16 mouse cellular contexts compared by ENCODE assay signal in genomic region chr9:110375668-110376067, GRCm38 (mm10). TPM values are rescaled to one million over a fixed set of nuclear protein-coding genes. Genes with fewer than 3 reads are reported as not detected.
"Had no signal": no experiment of that assay in that cellular context is flagged by ENCODE, and none has a peak within 500 bp of the region (broad histone marks: within the 10 kb centered on the region; RNA-seq: fewer than 3 reads in every experiment).

No protein-coding gene starts in this region.

- H3K9me3 ChIP-seq: limb, embryonic 15.5 days; liver, embryonic 12.5 days; midbrain, embryonic 12.5 days; neural tube, embryonic 13.5 days had no signal

- H3K27me3 ChIP-seq: limb, embryonic 15.5 days; liver, embryonic 12.5 days; midbrain, embryonic 12.5 days; neural tube, embryonic 13.5 days had no signal

- H3K4me1 ChIP-seq: limb, embryonic 15.5 days; midbrain, embryonic 12.5 days; neural tube, embryonic 13.5 days had no signal

- H3K4me2 ChIP-seq: limb, embryonic 15.5 days; liver, embryonic 12.5 days; lung, embryonic 14.5 days; midbrain, embryonic 12.5 days; neural tube, embryonic 13.5 days had no signal

- DNase-seq: kidney, adult 8-10 months; layer of hippocampus, adult 9-11 months; layer of hippocampus, postnatal 36 days; lung, embryonic 14.5 days; lung, postnatal 10 days; lung, postnatal 4 days; retina, postnatal 1 day; right cerebral cortex, postnatal 4 days; spleen, adult 18-20 months; thymus, postnatal 36 days had no signal

- H3K4me3 ChIP-seq: limb, embryonic 15.5 days; liver, embryonic 12.5 days; midbrain, embryonic 12.5 days; neural tube, embryonic 13.5 days had no signal

- ATAC-seq: liver, embryonic 12.5 days; midbrain, embryonic 16.5 days had no signal

- H3K27ac ChIP-seq: limb, embryonic 15.5 days; liver, embryonic 12.5 days; midbrain, embryonic 12.5 days; neural tube, embryonic 13.5 days had no signal

- H3K9ac ChIP-seq: limb, embryonic 15.5 days; liver, embryonic 12.5 days; lung, embryonic 14.5 days; midbrain, embryonic 12.5 days; neural tube, embryonic 13.5 days had no signal

RNA-seq across cellular contexts. Expression of gene Ngp, which starts 43.9 kb away (rescaled TPM):
- total RNA-seq: layer of hippocampus, postnatal 36 days; left cerebral cortex, postnatal 25 days had no signal
